Mouse (Mus musculus) thymus, postnatal 10 days (tissue): ENCODE data around the gene Abcc12.
A peak's percentile ranks its signal among the peaks of the same experiment; 100 is the strongest.

Source experiments
- DNase-seq, 2 experiments: peaks; one replicate each; pipeline ENCODE4 v3.0.0; 2021; ENCODE audit warnings: low spot score in 2 of 2

Abcc12 gene

DNA sequence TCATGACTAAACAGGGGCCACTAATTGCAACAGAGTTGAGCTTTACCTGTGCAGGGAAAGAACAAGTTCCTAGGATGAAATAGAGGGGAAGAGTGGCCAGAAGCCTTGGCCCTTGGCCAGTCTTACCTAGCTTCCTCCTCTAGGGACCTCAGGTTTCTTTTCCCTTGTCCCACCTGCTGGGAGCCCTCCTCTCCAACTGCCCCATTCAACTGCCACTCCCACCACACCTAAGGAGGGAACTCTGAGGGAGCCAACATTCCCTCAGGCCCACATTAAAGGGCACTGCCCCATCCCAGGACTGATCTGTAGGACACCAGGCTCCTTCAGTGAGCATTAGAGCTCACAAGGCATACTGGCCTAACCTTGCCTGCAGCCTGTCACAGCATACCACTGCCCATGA is at the start of gene Abcc12:
Gene Abcc12, minus strand, starts transcription at position 229 of the 400 bp plus-strand sequence.
- no peak for DNase-seq

DNA sequence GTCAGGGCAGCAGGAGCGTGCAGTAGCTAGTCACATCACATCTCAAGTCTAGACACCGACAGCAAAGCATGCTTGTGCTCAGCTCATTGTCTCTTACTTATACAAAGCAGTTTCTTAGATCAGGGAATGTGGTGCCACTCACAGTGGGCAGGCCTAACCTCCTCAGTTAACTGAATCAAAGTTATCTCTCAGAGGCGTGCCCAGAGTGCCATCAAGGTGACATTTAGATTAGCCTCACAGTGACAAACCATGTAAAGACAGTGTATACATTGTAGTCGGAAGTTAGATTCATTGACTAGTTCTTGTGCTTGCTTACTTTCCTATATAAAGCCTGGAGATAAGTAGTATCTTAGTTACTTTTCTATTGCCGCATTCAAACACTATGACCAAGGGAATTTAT is 49.7 kb upstream of the Abcc12 start:
- DNase-seq: no peak

DNA sequence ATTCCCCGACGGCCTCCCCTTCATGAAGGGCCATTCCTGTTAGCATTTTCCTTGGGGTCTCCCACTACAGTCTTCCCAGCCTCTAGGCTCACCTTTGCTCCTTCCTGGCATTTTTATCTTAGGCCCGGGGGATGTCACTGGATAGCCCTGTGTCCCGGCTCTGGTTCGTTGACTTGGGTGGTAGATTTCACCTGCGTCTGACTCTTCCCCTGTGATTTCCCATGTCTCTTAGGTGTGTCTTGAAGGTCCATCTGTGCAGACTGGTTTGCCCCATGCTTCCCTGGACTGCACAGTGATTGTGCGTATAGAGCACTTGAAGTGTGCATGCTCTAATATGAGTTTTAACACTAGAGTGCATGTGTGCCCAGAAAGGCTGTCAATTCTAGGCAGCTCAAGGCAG is 44.4 kb upstream of the Abcc12 start:
- DNase-seq: peak in 1 of 2 experiments; percentile 5

DNA sequence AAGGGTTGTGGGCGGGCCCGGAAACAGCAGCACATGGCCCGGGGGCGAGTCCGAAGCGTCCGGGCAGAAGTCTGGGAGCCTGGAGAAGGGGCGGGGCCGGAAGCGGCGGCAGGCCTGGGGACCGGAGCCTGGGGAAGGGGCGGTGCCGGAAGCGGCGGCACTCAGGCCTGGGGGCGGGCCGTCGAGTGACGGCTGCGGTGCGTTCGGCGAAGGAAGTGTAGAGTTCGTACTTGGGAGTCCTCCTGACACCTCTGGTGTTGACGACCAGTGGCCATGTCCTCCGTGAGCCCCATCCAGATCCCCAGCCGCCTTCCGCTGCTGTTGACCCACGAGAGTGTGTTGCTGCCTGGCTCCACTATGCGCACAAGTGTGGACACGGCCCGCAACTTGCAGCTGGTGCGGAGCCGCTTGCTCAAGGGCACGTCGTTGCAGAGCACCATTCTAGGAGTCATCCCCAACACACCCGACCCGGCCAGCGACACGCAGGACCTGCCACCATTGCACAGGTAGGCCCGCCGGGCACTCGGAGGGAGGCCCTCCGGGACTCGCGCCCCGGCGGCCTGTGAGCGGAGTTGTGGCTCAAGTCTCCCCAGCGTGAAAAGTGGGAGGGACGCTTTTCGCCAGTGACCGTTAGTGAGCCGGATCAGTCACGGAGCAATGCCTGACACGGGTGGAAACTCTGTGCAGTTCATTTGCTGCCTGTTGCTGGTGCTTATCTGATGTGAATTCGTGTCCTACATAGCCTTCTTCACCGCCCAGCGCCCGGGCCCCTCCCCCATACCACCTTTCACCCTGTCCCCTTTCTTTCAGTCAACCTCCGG is 43.6 kb upstream of the Abcc12 start, which contains the start of gene Lonp2:
Gene Lonp2, plus strand, starts transcription at position 133 of the 821 bp plus-strand sequence.
- peak; percentile 96 for DNase-seq

DNA sequence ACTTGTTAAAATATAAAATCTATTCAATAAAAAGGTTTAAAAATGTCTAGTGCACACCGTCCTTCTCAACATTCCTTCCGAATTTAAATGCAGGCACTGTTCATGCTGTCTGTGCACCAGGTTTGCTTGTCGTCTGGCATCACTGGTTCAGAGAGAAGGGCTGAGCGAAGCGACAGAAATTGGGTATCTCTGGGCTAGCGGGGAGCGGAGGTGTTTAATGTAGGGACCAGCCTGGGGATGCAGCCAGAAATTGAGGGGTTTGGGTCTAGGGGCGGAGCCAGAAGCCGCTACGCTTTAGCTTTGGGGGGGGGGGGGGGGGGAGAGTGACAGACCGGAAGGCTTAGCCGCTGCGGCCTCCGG is 43.0 kb upstream of the Abcc12 start:
- DNase-seq: no peak

DNA sequence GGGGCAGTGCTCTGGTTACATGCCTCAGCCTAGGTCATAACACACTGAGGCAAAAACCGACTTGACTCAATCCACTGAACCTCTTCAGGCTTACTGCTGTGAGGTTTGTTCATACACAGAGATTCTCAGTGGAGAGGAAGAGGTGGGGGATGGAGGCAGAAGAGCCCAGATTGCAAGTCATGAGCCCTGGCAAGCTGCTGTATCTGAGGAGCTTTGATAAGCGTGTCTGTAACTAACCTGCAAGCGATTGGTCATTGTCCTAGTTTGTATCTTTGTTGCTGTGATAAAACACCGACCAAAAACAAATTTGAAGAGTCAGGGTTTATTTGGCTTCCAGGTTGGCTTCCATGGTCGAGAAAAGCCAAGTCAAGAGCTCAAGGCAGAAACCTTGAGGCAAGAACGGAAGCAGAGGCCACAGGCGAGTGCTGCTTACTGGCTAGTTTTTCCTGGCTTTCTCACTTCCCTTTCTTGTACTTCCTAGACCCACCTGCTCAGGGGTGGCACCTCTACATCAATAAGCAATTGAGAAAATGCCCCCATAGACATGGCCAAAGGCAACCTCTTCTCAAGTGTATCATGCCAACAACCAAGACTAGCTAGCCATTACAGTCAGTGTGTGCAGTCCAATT is 37.4 kb upstream of the Abcc12 start:
- DNase-seq: no peak

DNA sequence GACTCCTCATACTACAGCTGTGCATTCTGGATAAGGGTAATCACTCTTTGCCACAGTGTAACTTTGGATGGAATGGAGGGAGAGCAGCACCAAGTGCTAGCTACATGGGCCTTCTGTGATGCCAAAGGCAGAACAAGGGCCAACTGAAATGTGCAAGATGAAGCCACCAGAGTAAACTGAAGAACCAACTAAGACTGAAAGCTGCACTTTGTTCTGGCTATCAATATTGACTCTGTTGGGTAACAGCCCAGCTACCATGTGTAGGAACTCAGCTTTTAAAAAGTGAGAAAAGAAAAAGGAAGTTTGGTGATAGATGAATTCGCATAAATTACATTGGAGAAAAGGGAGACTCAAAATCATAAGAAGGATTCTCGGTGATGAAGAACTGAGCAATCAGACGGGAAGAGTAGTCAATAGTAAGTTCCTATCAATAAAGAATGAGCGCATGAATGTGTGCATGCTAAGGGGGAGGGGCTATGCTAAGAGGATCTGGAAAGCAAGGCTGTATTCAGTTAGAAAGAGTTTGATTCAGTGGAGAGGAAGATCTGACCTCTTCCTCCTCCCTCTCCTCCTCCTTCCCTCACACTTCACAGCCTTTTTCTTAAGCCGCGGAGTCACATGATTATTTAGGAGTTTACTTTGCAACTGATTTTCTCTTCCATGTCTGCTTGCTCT is 34.7 kb upstream of the Abcc12 start:
- no peak for DNase-seq

DNA sequence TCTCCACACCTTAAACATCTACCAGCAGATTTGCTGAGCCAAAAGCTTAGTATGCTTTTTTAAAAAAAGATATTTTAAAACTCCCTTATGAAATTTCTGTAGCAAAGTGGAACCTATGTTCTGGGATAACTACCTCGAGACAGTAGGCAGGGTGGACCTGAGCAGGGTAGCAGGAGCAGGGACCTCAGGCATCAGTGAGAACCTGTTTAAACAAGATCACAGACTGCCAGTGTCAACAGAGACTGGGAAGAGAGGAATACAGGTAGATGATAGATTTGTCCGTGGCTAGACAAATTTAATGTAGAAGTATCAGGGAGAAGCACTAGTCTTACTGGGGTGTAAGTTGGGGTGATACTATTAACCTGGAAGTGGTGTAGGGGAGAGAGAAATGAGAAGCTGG is 33.3 kb upstream of the Abcc12 start:
- no peak for DNase-seq

DNA sequence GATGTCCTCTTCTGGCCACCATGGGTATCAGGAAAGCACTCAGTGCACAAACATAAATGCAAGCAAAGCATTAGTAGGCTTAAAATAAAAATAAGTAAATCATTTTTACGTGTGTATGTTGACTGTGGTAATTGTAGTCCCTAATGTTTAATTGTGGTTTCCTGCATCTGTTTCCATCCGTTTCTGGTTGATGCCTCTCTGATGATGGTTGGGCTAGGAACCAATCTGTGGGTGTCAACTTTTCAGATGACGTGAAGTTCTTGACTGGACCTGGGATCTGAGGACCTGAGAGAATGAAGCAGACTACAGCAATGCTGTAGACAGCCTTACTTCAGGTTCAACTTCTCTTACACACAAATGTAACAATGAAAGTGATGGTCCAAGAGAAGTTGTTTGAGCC is 24.2 kb upstream of the Abcc12 start:
- no peak for DNase-seq

DNA sequence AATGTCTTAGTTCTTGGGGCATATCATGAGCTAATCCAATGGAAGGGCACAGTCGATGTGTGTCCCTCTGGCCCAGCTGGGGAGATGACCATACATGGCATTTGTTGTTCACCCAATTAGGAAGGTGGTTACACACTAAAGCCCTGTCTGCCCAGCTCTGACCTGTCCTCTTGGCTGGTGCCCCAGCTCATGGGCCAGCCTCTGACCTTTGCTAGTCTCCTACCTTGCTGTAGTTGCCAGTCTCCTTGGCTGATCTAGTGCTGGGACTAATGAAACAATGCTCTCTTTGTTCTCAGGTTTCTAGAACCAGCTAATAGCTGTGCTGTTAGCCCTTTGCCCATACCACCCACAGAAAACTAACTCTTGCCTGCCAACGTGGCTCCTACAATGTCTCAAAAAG is 22.7 kb upstream of the Abcc12 start:
- DNase-seq: no peak

DNA sequence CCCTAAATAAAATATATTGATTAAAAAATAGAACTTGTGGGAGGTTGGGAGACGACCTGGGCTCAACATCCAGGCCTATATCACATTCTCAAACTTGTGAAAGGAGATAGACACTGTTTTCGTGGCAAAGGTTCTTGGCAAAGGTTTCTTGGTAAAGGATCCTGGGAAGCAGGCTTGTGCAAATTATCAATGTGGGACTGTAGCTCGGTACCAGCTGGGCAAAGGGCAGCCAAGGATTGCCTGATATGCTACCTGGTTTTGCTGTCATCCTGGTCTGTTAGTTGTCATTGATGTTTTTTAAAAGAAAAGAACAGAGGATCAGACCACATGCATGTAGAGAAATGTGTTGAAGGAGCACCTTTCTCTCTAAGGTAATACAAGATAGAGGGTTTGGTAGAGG is 19.8 kb upstream of the Abcc12 start:
- DNase-seq: no peak

DNA sequence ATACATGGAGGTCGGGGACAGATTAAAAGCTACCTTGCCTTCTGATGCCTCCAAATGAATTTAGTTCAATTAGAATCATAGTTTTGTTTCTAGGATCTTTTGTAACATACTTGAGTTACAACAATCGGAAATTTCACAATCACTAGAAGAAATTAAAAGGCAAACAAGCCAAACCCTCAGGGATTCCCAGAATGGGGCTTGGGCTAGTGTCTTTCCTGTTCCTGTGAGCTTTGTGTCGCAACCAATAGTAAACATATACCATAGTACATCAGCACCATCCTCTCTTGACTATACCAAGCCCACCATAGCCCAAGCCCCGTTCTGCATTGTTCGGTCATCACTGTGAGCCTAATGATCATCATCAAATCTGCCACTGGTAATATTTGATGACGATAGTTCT is 18.8 kb upstream of the Abcc12 start:
- no peak for DNase-seq

DNA sequence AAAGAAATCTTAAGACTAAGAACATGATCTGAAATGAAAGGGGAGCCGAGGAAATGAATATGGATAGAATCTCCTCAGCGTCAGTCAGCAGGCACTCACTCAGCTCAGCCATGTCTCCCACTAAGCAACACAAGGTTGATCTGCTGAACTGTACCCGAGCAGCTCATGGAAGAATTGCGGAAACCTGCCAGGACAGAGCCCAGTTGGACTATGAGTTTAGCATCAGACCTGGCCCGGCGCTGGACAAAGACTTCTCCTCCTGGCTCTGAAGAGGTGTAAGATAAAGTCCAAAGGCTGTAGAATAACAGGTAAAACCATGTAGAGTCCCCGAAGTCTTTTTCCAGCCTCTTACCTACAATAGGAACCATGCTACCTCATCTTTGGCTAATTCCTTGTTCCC is 17.2 kb upstream of the Abcc12 start:
- DNase-seq: no peak

DNA sequence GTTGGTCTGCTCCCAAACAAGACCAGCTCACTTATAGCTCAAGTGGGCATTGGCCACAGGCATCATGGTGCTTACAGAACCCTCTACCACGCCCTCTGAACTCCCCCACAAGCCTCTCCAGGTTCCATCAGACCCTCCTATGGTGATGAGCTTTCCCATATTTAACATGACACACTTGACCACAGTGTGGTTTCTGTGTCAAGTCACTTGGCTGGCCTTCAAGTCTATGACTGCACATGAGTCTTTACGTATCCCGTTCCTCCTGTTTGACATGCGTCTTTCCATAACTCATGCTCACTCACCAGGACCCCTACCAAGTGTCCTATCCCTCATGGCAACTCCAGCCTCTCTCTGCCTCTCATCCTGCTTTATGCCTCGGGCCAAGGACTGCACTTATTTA is 15.2 kb upstream of the Abcc12 start:
- DNase-seq: no peak

DNA sequence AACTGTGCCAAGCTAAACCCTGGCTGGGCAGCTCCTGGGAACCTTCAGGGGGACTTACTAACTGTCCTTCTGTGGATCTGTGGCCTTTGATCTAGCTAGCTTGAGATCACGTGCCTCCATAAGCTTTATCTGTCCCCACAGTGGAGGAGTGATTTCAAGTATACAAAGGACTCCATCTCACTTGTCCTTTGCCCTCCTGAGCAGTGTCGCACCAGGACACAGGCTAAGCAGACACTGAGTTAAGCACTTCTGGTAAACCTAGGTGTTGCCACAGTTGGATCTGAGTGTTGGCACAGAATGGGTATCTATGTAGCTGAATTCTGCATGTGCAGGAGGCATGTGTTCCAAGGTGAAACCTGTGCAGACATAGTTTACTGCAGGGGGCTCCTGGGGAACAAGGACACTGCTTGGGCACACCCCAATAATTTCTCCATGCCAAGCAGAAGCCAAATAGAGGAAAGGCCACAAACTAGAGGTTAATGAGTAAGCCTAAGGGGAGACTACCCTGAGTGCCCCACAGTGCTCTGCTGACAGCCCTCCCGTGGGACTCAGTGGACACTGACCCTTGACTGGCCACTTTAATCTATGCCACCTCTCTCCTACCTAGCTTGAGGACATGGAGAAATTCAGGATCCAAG is 13.8 kb upstream of the Abcc12 start:
- DNase-seq: no peak

DNA sequence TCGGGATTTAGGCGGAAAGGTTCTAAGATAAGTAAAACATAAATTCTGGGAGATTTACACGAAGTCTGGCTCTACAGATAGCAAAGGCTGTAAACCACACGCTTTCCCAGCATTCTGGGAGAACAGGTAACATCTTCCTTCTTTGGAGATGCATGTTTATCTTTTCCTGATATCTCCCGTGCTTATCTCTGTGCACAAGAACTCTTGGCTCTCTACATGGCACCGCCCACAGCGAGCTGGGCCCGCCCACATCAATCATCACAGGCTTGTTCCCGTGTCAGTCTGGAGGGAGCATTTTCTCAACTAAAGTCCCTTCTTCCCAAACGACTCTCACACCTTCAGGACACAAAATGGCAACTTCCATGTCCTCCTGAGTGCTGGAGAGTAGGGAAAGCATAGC is 12.6 kb upstream of the Abcc12 start:
- DNase-seq: no peak

DNA sequence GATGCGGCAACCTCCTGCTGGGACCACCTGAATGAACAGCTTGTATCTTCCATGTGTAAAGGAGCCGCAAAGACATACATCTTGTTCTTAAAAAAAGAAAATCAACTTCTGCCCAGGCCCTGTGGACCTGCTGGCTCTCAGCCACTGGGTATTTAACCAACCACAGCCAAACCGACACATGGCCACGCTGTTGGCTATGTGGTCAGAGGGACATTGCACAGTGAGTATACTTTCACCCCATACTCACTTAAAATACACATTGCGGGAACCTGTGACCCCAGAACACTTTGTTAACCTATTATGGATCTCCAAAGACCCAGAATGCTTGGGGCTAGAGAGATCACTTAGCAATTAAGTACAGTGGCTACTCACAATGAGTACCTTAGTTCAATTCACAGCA is 7.9 kb upstream of the Abcc12 start:
- no peak for DNase-seq

DNA sequence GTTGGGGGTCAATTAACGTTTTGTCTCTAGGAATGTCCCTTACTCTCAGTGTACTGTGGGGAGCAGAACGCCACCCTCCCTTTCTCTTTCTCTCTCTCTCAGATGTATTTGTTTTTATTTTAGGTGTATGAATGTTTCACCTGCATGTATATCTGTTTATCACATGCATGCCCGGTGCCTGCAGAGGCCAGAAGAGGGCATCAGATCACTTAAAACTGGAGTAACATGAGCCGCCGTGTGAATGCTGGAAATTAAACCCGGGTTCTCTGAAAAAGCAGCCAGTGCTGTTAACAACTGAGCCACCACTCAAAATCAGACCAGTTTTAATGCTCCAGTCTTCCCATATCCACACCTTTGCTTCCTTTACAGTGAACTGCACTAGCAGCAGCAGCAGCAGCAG is 6.2 kb upstream of the Abcc12 start:
- DNase-seq: no peak

DNA sequence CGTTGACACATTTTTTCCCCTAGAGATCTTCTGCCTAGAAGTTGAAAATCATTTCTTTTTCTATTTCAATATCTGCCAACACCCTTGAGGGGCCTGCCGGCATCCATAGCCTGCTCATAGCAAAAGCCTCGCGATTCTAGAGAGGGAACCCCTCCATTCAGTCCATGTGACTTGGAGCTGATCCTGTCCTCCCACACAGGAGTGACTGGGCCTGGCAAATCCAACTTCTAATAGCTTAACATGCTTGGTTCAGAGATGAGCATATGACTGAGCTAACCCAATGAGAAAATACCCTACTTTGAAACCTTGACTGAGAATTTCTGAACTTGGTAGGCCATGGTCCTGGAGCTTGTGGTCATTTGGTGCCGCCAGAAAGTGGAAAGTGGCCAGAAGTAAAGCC is 5.6 kb upstream of the Abcc12 start:
- DNase-seq: no peak

DNA sequence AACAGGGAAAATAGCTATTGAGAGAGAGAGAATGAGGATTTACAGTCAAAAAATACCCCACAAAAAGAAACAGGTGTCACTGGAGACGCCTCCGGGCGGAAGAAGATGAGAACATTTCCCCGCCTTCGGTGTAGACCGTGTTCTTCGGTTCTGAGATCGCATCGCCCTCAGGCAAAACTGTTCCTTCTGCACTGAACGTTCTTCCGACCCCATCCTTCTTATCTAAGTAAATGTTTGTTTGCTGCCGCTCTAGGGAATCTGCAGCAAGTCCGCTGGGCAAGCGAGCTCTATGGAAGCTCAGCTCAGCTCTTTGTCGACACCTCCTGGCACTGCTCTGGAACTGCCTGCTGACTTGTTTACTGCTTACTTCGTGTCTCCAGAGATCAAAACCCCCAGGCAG is 5.0 kb upstream of the Abcc12 start:
- peak; percentile 60 to 75 for DNase-seq

DNA sequence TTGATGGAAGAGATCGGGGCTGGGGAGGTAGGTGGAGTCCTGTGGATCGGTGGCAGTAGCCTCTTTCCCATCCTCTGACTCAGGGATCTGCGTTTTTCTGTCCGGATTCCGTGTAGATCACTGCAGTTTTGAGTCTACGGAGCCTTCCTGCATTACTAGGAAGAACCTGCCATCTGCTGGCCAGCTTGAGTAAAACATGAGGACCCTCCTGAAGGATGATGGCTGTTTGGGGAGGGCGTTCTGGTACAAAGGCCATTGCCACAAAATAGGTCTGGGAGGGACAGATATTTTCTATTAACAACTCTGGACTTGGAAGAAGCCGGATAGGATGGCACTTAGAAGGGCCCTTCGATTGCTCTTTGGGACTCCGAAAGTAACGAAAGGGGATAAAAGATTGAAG is 4.6 kb upstream of the Abcc12 start:
- peak; percentile 65 to 83 for DNase-seq

DNA sequence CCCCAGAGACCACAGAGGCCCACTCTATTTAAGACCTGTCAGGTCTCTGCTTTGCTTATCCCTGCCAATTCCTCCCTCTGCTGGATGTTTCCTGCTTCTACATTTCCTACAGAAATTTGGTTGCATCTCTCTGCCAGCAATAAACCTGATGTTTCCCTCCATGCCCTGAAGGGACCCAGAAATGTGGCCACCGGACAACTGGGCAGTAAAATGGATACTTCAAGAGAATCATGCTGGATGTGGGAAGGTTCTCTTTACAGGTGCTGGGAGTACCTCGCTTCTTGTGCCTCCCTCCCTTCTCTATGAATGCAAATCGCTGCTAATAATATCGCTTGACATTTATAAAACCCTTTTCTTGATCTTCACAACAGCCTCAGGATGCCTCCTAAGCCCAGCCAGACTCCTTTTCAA is 1.4 kb upstream of the Abcc12 start:
- DNase-seq: no peak

DNA sequence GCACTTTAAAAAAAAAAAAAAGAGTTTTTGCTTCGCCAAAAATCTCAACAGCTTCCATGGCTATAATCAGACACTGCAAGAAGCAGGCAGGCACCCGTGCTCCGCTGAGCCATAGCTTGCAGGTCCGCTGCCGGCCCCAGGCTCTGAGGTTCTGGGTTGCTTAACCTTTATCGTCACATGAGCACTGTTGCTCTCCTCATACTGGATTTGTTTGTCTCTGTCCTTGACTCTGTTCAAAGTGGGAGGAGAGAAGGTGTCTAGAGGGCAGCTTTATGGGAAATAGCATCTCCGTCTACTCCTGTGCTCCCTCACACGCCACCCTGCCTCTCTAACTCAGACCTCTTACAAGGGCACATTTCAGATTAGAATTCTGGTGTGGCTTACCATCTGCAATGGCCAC is 1.8 kb downstream of the Abcc12 start:
- no peak for DNase-seq
